Mouse (Mus musculus): ENCODE measurements around the gene Adck2. TPM values are rescaled to one million over a fixed set of nuclear protein-coding genes. Genes with fewer than 3 reads are reported as not detected.

Gene Adck2
- total and polyA plus RNA-seq, 3 experiments: 4.8 to 17.7 (median 16.5) TPM

GRCm38 (mm10) chr6:39538227-39538626 is 35.4 kb upstream of the Adck2 start:
- no peak overlapping the region for H3K27ac ChIP-seq (ENCODE audit: insufficient read depth, low read depth)
- no peak for DNase-seq (ENCODE audit: extremely low read depth)

DNA sequence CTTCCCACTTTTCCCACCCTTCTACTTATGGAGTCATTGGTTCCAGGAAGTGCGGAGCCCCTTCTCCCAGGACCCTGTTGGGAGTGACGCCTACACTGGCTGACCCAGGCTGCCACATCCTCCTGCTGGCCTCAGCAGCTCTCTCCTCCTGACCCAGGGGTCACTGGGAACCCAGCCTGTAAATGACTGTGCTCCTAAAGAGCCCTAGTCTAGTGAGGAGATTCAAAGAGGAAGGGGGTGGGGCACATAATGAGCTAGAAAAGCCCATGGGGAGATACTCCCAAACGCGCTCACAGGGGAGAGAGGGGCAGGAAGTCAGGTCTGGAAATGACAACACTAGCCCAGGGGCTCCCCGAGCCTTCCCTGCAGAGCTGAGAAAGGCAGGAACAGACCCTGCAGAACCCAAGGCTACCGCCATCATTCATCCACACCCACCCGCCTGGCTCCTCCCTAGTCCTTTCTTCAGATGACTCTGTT is 34.0 kb upstream of the Adck2 start:
- TF ChIP-seq NRF1 (IDR thresholded peaks at IDR 0.05; ENCODE audit: low read depth, low read length): no peak
- TF ChIP-seq ETS1 (conservative IDR thresholded peaks at IDR 0.05; ENCODE audit: low read depth, low read length): no peak
- TF ChIP-seq EP300 (IDR thresholded peaks at IDR 0.05; ENCODE audit: low read length): no peak
- TF ChIP-seq POLR2AphosphoS2 (IDR thresholded peaks at IDR 0.05; ENCODE audit: low read depth, low read length): no peak
- TF ChIP-seq SIN3A (IDR thresholded peaks at IDR 0.05; ENCODE audit: low read length): no peak
- TF ChIP-seq TCF12 (IDR thresholded peaks at IDR 0.05; ENCODE audit: low read depth, low read length): no peak
- TF ChIP-seq POLR2A (IDR thresholded peaks at IDR 0.05; ENCODE audit: low read depth, low read length): no peak
- no peak for TF ChIP-seq PAX5 (IDR thresholded peaks at IDR 0.05; ENCODE audit: low read length)
- no peak for TF ChIP-seq SMC3 (IDR thresholded peaks at IDR 0.05; ENCODE audit: low read depth, low read length)
- no peak for TF ChIP-seq USF1 (IDR thresholded peaks at IDR 0.05; ENCODE audit: low read depth, low read length)
- Histone ChIP-seq H3K27ac (ENCODE audit: insufficient read depth, low read depth) (no peak overlapping the region), H3K9me3 (replicated peaks; ENCODE audit: low read length) (no peaks in the 10 kb centered on the region), H3K27me3 (replicated peaks) (no peaks in the 10 kb centered on the region), H3K9ac (ENCODE audit: insufficient read depth, low read depth) (no peak overlapping the region), H3K4me2 (ENCODE audit: insufficient read depth, low read depth, poor library complexity, severe bottlenecking) (no peak overlapping the region), H3K79me2 (replicated peaks; ENCODE audit: control insufficient read depth, extremely low read depth, insufficient read depth, poor library complexity, severe bottlenecking) (no peaks in the 10 kb centered on the region), H3K36me3 (replicated peaks in 1 of 2; ENCODE audit: control insufficient read depth in 1 of 2, insufficient read depth in 1 of 2, low read length in 1 of 2) (peaks cover 17 to 72% of the 10 kb centered on the region in 2 experiments), H3K4me1 (ENCODE audit: control insufficient read depth in 1 of 2, insufficient read depth in 2 of 2) (peaks cover 9 to 43% of the 10 kb centered on the region in 2 experiments), H3K4me3 (replicated peaks in 1 of 3; ENCODE audit: low read depth in 2 of 3, low read length in 2 of 3, poor library complexity in 1 of 3) (no peak overlapping the region)
- DNase-seq (ENCODE audit: extremely low read depth): no peak
- in situ Hi-C loops (cut with MboI; ENCODE audit: low pct_ligation_motif_present, low pct_unique_long_range_greater_than_20kb, low sequenced_read_pairs) (no loop called here), dilution Hi-C loops (cut with MboI; ENCODE audit: extremely low pct_ligation_motif_present, extremely low pct_unique_long_range_greater_than_20kb, low sequenced_read_pairs) (no loop called here)

More at GRCm38 (mm10) chr6:39538227-39538626, 35.4 kb upstream of the Adck2 start:
- no peaks in the 10 kb centered on the region for H3K9me3 ChIP-seq (replicated peaks; ENCODE audit: low read length)
- H3K36me3 ChIP-seq (replicated peaks in 1 of 2; ENCODE audit: control insufficient read depth in 1 of 2, insufficient read depth in 1 of 2, low read length in 1 of 2): peaks cover 27 to 70% of the 10 kb centered on the region in 2 experiments
- H3K4me3 ChIP-seq (replicated peaks in 1 of 3; ENCODE audit: low read depth in 2 of 3, low read length in 2 of 3, poor library complexity in 1 of 3): no peak overlapping the region
- in situ Hi-C loops (cut with MboI; ENCODE audit: low pct_ligation_motif_present, low pct_unique_long_range_greater_than_20kb, low sequenced_read_pairs) (no loop called here), dilution Hi-C loops (cut with MboI; ENCODE audit: extremely low pct_ligation_motif_present, extremely low pct_unique_long_range_greater_than_20kb, low sequenced_read_pairs) (no loop called here)
- H3K79me2 ChIP-seq (replicated peaks; ENCODE audit: control insufficient read depth, extremely low read depth, insufficient read depth, poor library complexity, severe bottlenecking): 0 out of 2 replicates have a peak, but pooled peaks cover 3% of the 10 kb centered on the region
- no peak overlapping the region for H3K9ac ChIP-seq (ENCODE audit: insufficient read depth, low read depth)
- no peaks in the 10 kb centered on the region for H3K27me3 ChIP-seq (replicated peaks)
- H3K4me1 ChIP-seq (ENCODE audit: control insufficient read depth in 1 of 2, insufficient read depth in 2 of 2): peaks cover 9 to 45% of the 10 kb centered on the region in 2 experiments
- H3K4me2 ChIP-seq (ENCODE audit: insufficient read depth, low read depth, poor library complexity, severe bottlenecking): no peak overlapping the region
- TF ChIP-seq SIN3A (IDR thresholded peaks at IDR 0.05; ENCODE audit: low read length) (no peak), POLR2AphosphoS2 (IDR thresholded peaks at IDR 0.05; ENCODE audit: low read depth, low read length) (0 out of 2 replicates have a peak, but pooled peaks have one; percentile 42)

GRCm38 (mm10) chr6:39540563-39540962 is 33.1 kb upstream of the Adck2 start:
- Histone ChIP-seq H3K27me3 (replicated peaks) (no peaks in the 10 kb centered on the region), H3K27ac (ENCODE audit: insufficient read depth, low read depth) (no peak overlapping the region), H3K4me1 (ENCODE audit: control insufficient read depth in 1 of 2, insufficient read depth in 2 of 2) (peaks cover 5 to 46% of the 10 kb centered on the region in 2 experiments), H3K4me3 (replicated peaks in 1 of 3; ENCODE audit: low read depth in 2 of 3, low read length in 2 of 3, poor library complexity in 1 of 3) (no peak overlapping the region), H3K9me3 (replicated peaks; ENCODE audit: low read length) (no peaks in the 10 kb centered on the region), H3K36me3 (replicated peaks in 1 of 2; ENCODE audit: control insufficient read depth in 1 of 2, insufficient read depth in 1 of 2, low read length in 1 of 2) (peaks cover 15 to 65% of the 10 kb centered on the region in 2 experiments), H3K4me2 (ENCODE audit: insufficient read depth, low read depth, poor library complexity, severe bottlenecking) (no peak overlapping the region), H3K79me2 (replicated peaks; ENCODE audit: control insufficient read depth, extremely low read depth, insufficient read depth, poor library complexity, severe bottlenecking) (no peaks in the 10 kb centered on the region), H3K9ac (ENCODE audit: insufficient read depth, low read depth) (no peak overlapping the region)
- dilution Hi-C loops (cut with MboI; ENCODE audit: extremely low pct_ligation_motif_present, extremely low pct_unique_long_range_greater_than_20kb, low sequenced_read_pairs): no loop called here
- TF ChIP-seq ZMIZ1 (IDR thresholded peaks at IDR 0.05; ENCODE audit: low read depth, low read length) (no peak), USF2 (conservative IDR thresholded peaks at IDR 0.05; ENCODE audit: low read depth, low read length) (no peak), CHD1 (IDR thresholded peaks at IDR 0.05; ENCODE audit: low read depth, low read length) (no peak), EP300 (IDR thresholded peaks at IDR 0.05; ENCODE audit: low read length) (no peak), RAD21 (IDR thresholded peaks at IDR 0.05; ENCODE audit: low read depth, low read length) (no peak), IRF4 (IDR thresholded peaks at IDR 0.05; ENCODE audit: low read depth, low read length) (no peak), MAZ (IDR thresholded peaks at IDR 0.05; ENCODE audit: low read depth, low read length) (no peak), E2F4 (IDR thresholded peaks at IDR 0.05; ENCODE audit: insufficient replicate concordance, low read depth, low read length) (no peak), JUN (IDR thresholded peaks at IDR 0.05; ENCODE audit: insufficient read depth, low read depth, low read length) (no peak), KAT2A (IDR thresholded peaks at IDR 0.05; ENCODE audit: insufficient replicate concordance, low read length) (no peak), TCF12 (IDR thresholded peaks at IDR 0.05; ENCODE audit: low read depth, low read length) (no peak), NRF1 (IDR thresholded peaks at IDR 0.05; ENCODE audit: low read depth, low read length) (no peak), MXI1 (IDR thresholded peaks at IDR 0.05; ENCODE audit: low read depth, low read length) (no peak), PAX5 (IDR thresholded peaks at IDR 0.05; ENCODE audit: low read length) (no peak), MAX (IDR thresholded peaks at IDR 0.05; ENCODE audit: low read length) (no peak), ELF1 (IDR thresholded peaks at IDR 0.05; ENCODE audit: low read depth, low read length) (no peak), SIN3A (IDR thresholded peaks at IDR 0.05; ENCODE audit: low read length) (no peak)
- DNase-seq (ENCODE audit: extremely low read depth): no peak
- in situ Hi-C loops (cut with MboI; ENCODE audit: low pct_ligation_motif_present, low pct_unique_long_range_greater_than_20kb, low sequenced_read_pairs): no loop called here

Measured in CH12.LX (cell line).